Mouse (Mus musculus) kidney, adult 8-10 months (tissue): ENCODE results near the gene Dpf1.
A peak's percentile ranks its signal among the peaks of the same experiment; 100 is the strongest.

Experiments
- DNase-seq, 2 experiments: peaks; one replicate each; pipeline ENCODE4 v3.0.0; 2022

Gene Dpf1

DNA sequence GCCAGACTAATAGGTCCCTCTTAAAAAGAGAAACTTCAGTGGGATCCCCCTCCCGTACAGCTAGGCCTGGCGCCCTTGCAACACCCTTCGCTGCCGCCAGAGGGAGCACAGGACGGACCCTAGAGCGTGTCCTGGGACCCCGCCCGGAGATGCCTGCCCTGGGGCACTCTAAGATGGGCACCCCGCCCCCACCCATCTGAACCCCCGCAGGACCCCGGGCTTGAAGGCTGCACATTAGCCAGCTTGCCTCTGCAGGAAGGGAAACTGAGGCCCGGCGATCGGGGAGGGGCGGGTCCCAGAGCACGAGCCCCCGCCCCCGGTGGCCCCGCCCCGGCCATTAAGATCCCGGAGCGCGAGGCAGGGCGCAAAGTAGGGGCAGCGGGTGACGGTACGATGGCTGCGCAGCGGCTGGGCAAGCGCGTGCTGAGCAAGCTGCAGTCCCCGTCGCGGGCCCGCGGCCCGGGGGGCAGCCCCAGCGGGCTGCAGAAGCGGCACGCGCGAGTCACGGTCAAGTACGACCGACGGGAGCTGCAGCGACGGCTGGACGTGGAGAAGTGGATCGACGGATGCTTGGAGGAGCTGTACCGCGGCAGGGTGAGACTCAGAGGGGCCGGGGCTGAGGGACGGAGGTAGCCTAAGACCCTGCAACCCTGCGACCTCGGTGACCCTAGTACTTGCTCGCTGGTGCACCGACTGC lies 14.7 kb upstream of the Dpf1 start, which contains the start of gene Ppp1r14a:
Gene Ppp1r14a (plus strand): TSS at position 367 of the 697 bp plus-strand sequence.
- peak in 1 of 2 experiments; percentile 61 for DNase-seq

DNA sequence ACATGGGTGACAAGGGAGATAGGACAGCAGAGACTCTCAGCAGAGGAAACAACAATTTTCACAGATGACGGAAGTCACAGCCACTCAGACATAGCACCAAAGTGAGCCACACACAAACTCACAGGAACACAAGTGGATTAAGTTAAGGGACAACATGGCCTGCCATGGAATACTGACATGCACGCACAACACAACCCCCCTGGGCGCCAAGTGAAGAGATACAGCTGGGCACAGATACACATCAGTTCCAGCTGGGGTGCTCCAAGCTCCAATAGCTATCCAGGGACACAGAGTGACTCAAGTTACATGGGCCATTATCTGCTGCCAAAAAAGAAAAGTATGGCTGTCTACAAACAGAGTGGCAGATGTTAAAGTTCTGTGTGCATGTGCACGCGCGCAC lies 13.9 kb upstream of the Dpf1 start:
- no peak for DNase-seq

DNA sequence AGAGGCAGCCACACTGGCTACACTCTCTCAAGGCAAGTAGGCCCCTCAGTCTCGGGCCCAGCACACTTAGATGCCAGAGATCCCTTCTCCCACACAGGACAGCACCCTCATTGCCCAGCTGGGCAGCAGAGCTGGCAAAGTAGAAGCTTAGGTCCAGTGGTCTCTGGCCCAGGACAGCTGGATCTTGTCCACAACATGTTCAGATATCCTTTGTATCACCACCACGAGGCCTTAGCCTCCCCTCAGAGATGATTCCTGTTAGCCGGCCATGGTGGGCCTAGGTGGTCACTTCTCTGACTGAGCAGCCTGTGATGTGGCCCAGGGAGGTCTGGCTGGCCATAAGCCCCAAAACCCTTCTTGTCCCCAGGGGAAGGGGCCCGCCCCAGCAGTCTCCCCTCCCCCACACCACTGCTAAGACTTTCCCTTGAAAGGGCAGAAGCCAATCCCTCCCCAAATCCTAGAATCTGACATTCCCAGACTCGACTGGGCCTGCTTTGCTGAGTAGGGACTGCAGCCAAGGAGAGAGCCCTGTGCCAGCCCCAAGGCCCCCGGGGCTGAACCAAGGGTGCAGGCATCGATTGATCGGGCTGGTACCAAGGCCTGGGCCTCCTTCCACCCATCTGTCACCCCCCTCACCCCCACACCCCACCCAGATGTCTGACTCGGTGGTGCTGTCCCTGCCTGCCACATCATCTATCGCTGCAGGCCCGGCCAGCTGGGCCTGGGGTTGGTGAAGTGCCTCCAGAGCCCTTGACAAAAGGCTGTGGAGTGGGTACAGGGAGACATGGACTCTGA lies 12.9 kb upstream of the Dpf1 start:
- DNase-seq = no peak

DNA sequence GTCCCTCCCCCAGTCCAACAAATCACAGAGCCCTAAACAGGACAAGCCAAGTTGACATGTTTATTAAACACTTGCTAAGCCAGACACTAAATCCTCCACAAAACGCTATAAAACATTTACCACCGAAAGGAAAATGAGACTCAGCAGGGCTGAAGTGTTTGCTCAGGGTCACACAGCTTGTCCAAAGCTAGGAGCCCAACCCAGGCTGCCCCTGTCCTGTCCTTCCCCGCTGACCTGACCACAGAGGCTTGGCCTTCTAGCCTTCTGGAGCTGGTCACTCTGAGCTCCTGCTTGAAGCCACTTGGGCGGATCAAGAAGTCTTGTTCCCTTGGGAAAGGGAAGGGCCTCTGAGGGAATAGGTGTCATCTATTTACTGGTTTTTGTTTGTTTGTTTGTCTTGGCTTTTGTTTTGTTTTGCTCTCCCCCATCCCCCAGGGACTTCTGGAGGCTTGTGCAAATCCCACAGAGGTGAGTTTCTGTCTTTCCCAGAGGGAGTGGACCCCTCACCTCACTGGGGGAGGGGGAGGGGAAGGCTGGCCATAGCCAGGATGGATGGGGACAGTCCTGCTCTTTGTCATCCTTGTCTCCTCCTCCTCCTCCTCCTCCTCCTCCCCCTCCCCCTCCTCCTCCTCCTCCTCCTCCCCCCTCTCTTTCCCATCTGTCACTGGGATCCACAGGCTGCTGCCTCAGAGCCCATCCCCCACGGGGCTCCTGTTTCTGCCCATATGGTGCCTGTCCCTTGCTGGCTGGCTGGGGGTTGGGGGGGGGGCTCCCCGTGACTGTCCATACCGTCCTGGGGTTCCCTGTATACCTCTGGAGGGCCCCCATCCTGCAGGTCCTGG lies 11.9 kb upstream of the Dpf1 start:
- DNase-seq = no peak

GRCm38 (mm10) chr7:29292458-29293098 lies 11.2 kb upstream of the Dpf1 start:
- DNase-seq = no peak

DNA sequence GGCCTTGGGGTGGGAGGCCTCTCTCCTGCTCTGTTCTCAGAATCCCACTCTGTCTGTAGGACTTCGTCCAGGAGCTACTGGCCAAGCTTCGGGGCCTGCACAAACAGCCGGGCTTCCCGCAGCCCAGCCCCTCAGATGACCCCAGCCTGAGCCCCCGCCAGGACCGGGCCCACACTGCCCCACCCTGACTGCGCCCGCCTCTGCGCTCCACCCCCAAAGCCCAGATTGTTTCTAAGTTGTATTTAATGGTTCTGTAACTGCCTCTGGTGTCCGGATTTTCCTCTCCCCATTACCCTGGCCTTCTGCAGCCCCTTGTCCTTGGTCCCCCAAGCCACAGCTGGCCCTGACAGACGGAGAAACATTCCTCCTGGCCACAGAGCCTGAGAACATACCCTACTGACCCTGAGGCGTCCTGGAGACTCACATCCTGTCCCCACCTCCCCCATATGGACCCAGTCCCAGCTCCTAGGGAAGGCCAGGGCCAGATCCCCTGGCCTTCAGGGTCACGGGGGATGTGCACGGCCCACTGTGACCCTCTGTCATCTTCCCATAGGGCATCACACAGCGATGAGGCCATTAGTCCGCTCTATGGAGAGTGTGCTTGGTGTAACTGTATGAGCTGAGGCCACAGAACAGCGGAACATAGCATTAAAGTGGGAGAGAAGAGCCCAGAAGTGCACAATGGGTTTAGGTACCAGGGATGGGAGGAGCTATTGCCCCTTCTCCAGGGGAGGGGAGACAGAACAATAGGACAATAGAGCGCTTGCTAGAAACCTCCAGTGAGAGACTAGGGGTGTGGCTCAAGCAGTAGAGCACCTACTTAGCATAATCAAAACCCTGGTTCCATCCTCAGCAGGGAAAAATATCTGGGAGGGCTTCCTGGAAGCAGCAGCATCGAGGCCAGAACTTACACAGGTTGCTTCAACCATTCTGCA lies 10.4 kb upstream of the Dpf1 start:
- DNase-seq = peak in 1 of 2 experiments; percentile 47

DNA sequence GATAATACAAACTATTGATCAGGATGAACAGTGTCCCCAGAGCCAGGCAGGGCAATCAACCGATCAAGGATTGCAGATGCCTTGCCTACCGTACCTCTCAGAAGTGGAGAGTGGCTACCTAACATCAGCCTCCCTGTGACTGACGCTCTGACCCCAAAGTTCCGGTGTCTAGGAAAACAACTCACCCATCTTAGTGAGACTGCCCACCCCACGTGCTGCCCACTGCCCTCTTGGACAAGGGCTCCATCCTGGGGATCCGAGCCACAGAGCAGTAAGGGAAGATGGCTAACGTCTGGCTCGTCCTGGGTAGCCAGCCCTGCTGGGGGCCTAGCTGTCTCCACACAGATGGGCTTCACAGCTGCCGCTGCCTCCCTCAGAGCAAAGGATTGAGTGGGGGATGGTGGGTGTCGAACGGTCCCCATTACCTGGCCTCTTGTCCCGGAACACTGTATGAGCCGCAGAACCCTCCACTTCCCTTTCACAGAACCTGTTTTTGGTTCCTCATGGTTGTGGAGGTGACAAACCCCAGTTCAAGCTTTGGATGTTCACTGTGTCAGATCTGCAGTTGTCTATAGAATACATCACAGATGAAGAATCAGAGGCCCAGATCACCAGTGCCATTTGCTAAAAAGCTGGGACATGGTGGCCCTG lies 9.5 kb upstream of the Dpf1 start:
- DNase-seq = no peak

GRCm38 (mm10) chr7:29295861-29296647 lies 7.7 kb upstream of the Dpf1 start:
- DNase-seq = no peak

GRCm38 (mm10) chr7:29296998-29297397 lies 6.8 kb upstream of the Dpf1 start:
- peak; percentile 73 to 74 for DNase-seq

GRCm38 (mm10) chr7:29301127-29301566 lies 2.6 kb upstream of the Dpf1 start:
- peak in 1 of 2 experiments; percentile 62 for DNase-seq

- no peak for DNase-seq
These were observed 1.1 kb upstream of the Dpf1 start for GRCm38 (mm10) chr7:29302641-29303040.

DNA sequence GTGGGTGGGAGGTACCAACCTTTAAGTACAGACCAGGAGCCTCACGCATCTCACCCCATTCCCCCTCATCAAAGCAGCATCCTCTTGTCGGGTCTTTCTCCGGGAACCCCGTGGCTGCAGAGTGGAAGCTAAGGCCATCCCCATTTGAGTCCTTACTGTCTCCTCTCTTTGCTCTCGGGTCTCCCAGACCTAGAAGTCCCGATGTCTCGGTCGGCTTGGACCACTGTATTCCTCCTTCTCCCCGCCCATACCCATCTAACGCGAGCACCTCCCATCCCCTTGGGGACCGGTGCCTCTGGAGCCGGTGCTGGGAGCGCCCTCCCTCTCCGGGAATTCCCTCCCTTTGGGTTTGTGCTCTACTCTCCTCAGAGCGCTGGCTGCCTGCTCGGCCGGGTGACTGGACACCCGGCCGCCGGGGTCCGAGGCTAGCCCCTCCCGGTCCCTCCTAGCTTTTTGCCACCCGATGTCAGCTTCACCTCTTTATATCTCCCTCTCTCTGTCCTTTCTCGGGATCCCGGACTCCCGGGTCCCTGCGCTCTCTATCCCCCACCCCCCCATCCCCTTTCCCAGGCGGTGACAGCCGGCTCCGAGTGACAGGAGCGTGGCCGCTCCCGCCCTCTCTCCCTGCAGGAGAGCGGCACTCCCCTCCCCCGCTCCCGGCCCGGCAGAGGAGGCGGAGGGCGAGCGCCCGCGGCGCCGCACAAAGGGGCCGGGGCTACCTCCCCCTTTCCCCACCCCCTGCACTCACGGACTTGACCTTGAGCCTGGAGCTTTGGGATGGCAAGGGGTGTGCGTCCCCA lies 912 bp downstream of the Dpf1 start:
- DNase-seq = no peak

DNA sequence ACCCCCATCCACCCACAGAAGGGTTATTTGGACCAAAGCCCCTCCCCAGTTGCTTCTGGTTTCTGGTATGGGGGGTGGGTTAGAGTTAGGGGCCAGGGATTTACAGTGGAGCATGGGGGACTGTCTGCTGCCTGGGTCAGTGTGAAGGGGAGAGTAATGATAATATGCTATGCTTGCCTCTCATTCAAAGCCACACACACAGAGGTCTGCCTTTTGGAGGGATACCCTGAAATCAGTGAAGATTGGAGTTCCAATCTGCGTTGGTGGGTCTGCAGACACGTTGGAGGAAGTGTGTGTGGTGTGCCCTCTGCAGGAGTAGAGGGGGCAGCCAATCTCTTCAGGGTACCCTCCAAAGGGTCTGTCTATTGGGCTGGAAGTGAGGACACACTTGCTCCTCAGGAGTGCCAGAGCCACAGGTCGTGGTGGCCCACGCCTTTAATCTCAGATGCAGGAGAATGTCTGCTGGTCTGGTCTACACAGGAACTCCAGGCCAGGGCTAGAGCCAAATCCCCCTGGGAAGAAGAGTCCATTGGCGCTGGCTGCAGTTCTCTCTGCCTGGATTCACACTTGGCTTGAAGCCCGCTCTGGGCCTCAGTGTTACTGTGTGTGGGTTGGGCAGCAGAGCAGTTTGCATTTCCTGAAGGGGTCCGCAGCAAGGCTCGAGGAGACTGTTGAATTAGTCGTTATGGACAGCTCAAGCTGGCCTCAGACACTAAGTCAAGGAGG lies 1.7 kb downstream of the Dpf1 start:
- DNase-seq = no peak

DNA sequence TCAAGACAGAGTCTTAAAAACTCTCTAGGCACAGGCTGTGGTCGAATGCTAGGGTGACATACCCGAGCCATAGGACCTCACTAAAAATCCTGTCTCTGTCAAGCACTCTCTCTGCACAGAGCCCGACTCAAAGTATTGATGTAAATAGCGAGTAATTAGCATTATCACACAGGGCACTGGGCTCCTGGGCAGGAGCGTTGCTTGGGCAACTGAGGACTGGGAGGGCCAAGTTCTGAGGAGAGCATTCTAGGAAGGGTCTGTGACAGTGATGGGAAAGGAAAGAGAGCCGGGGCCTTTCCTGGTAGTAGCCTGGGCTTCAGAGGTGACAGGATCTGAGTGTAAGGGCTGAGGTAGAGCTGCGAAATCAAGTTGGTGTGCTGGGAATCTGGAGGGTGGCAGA lies 2.4 kb downstream of the Dpf1 start:
- DNase-seq = no peak

DNA sequence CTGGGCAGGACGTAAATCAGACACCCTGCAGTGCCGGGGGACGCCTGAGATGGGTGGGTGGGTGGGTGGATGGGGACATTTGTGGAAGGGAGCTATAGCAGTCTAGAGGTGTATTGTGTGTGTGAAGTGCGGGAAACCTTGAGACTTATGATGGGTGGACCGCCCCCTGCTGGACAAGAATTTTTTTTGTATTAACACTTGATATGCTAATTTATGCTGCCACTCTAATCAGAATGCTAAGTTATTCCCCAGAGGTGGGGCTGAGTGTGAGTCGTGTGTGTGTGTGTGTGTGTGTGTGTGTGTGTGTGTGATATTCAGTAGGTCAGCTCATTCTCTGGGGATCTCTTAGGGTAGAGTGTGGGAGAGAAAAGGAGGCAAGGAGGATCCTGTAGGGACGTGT lies 2.9 kb downstream of the Dpf1 start:
- peak in 1 of 2 experiments; percentile 28 for DNase-seq

DNA sequence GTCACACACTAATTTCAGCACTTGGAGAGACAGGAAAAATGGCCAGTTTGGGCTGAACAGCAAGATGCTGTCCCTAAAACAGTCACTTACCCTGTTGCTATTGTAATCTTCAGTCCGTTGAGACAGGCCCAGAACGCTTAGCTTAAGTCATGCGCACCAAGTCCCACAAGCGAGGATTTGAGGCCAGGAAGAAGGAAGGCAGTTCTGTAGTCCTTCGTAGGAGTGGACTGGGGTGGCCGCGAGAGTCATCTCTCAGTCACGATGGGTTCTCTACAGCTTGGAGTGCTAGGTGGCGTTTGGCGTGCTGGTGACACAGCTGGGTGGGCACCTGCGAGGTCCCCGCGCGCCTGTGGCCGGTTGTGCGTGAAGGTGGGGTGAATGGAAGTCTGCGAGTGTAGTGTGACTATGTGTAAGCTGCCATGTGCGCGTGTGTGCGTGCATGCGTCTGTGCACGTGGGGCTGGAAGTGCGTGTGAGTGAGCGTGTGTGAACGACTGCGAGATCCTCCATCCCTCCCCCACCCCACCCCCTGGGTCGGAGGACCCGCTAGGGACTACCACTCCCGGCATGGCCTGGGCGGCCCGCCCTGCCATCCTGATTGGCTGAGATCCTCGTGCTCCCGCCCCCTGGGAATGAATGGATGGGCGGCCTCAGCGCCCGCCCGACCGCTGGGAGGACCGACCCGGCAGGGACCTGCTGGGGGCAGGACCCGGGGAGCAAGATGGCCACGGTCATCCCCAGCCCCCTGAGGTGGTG lies 3.8 kb downstream of the Dpf1 start:
- peak; percentile 84 to 90 for DNase-seq

DNA sequence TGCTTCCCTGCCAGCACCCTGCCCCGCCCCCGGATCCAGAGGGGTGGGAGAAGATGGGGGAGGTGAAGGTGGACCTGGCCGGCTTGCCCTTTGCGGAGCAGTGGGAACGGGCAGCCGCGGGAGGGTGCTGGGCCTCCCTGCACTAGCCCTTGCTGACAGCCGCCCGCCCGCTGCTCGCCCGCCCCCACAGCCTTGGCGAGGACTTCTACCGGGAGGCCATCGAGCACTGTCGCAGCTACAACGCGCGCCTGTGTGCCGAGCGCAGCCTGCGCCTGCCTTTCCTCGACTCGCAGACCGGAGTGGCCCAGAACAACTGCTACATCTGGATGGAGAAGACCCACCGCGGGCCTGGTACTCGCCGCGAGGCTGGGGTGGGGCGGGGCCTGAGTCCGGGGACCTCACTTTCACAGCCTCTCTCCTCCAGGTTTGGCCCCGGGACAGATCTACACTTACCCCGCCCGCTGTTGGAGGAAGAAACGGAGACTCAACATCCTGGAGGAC lies 5.5 kb downstream of the Dpf1 start:
- no peak for DNase-seq

GRCm38 (mm10) chr7:29309749-29310148 lies 6.0 kb downstream of the Dpf1 start:
- no peak for DNase-seq
